Mouse (Mus musculus): Measurements from ENCODE around the gene Cd93.

DNA sequence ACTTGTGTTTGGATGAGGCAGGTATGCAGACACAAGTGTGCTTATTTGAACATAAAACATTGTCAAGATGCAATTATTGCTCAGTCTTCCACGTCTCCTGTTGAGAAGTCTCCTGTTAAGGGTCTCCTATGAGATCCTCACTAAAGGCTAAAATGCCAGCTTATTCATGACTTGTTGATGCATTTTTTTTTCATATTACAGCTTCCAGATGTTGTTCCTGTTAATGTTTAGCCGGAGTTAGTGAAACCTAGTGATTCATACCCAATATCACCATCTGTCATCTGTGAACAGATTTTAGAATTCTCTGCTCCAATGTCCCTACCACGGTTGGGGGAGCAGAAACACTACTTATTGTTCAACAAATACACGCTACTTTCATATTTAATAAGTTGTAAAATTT lies 12.4 kb downstream of the Cd93 start:
- TF ChIP-seq POLR2A (IDR thresholded peaks at IDR 0.05; ENCODE audit: borderline replicate concordance, extremely low read depth, insufficient read depth, insufficient read length, poor library complexity, severe bottlenecking) (no peak), CTCF (IDR thresholded peaks at IDR 0.05; ENCODE audit: borderline replicate concordance, extremely low read depth, insufficient read depth, insufficient read length) (no peak)

Data from brain, embryonic 14.5 days (tissue).